Mouse (Mus musculus) liver, postnatal 0 days (tissue): Measurements from ENCODE around the gene Meiob. TPM values are rescaled to one million over a fixed set of nuclear protein-coding genes. Genes with fewer than 3 reads are reported as not detected.

Experiments
- ATAC-seq: fragments of 200-750 bp; cut with Nextera tagmentation; 2 replicates; pipeline ENCODE4 v1.8.0; 2017; ENCODE audit warnings: mild to moderate bottlenecking, moderate library complexity
- DNase-seq: peaks from one replicate; pipeline ENCODE4 v3.0.0-alpha.2; 2016
- H3K27ac ChIP-seq: fragments of 300-500 bp; sonication (generic); 2 replicates; pipeline ENCODE4 v1.5.1; 2014; ENCODE audit warnings: antibody characterized with exemption, moderate library complexity, mild to moderate bottlenecking, low read depth
- H3K27me3 ChIP-seq: fragments of 300-500 bp; sonication (generic); 2 replicates; pipeline ENCODE4 v1.6.1; 2014; ENCODE audit warnings: low read length, control low read depth, mixed read lengths; ENCODE audit not compliant: insufficient read depth
- H3K36me3 ChIP-seq: fragments of 300-500 bp; sonication (generic); replicated peaks from 2 replicates; pipeline ENCODE4 v1.6.1; 2014; ENCODE audit warnings: mild to moderate bottlenecking, control low read depth, low read length, moderate library complexity, mixed read lengths; ENCODE audit not compliant: insufficient read depth
- H3K4me1 ChIP-seq: fragments of 300-500 bp; sonication (generic); 2 replicates; pipeline ENCODE4 v1.6.1; 2014; ENCODE audit warnings: antibody characterized with exemption, mild to moderate bottlenecking, control low read depth; ENCODE audit not compliant: insufficient read depth
- H3K4me2 ChIP-seq: fragments of 300-500 bp; sonication (generic); 2 replicates; pipeline ENCODE4 v1.6.1; 2014; ENCODE audit warnings: low read depth, mild to moderate bottlenecking, low read length, moderate library complexity, mixed read lengths
- H3K4me3 ChIP-seq: fragments of 300-500 bp; sonication (generic); 2 replicates; pipeline ENCODE4 v1.5.1; 2014; ENCODE audit warnings: low read depth, low read length
- H3K9ac ChIP-seq: fragments of 300-500 bp; sonication (generic); replicated peaks from 2 replicates; pipeline ENCODE4 v1.6.1; 2014; ENCODE audit warnings: mild to moderate bottlenecking, moderate library complexity
- H3K9me3 ChIP-seq: fragments of 300-500 bp; sonication (generic); 2 replicates; pipeline ENCODE4 v1.6.1; 2016; ENCODE audit warnings: mild to moderate bottlenecking, control low read depth, low read length, mixed read lengths
- CTCF ChIP-seq: sonication (generic); IDR thresholded peaks from 2 replicates; pipeline ENCODE4 v1.5.1; 2016; ENCODE audit warnings: antibody characterized with exemption, low read depth
- EP300 ChIP-seq: IDR thresholded peaks from 2 replicates; pipeline ENCODE4 v1.6.1; 2016; ENCODE audit warnings: antibody characterized with exemption, low read depth, mild to moderate bottlenecking
- WGBS: fragments of 180-500 bp; shearing (Covaris S2); extraction: QIAGEN DNeasy Blood & Tissue Kit; methylation state at CpG from one replicate; pipeline ENCODE4 v1.1.7; 2014; ENCODE audit not compliant: insufficient replicate concordance; 5-methylcytosine and 5-hydroxymethylcytosine counted together
- polyA plus RNA-seq: library from polyadenylated mRNA; unstranded; fragments of >200 nt; fragmentation: Nextera tagmentation; extraction: Ambion mirVana; gene quantifications from 2 replicates; pipeline ENCODE4 v1.2.1, GENCODE M21; 2015

The Meiob gene
- polyA plus RNA-seq, 1 experiment from 2014 or later, result 0.97 TPM

DNA sequence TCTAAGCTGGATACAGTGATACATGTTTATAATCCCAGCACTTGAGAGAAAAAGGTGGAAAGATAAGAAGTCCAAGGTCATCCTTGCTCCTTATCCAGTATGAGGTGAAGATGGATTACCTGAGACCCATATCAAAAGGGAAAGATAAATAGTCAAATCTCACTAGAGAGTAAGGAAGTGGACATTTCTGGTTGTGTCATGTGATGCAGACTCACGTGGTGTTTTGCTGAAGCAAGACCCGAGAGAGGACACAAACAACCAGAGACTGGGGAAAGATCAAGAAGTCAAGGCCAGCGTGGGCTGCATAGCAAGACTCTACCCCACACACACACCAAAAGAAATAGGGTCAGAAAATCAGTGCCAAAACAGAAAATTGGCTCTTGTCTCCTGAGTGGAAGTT is 7.1 kb upstream of the Meiob start:
- H3K36me3 ChIP-seq, result no peaks in the 10 kb centered on the region
- TF ChIP-seq EP300 (no peak), CTCF (no peak)
- no peak overlapping the region for H3K9ac ChIP-seq
- no peak for DNase-seq
- no peaks in the 10 kb centered on the region for H3K27me3 ChIP-seq
- H3K4me1 ChIP-seq, result peaks cover 3% of the 10 kb centered on the region
- ATAC-seq, result no peak
- no peaks in the 10 kb centered on the region for H3K9me3 ChIP-seq
- 25% methylated on average over 3 of the region's 3 CpGs for WGBS
- no peak overlapping the region for H3K27ac ChIP-seq
- no peak overlapping the region for H3K4me3 ChIP-seq
- no peak overlapping the region for H3K4me2 ChIP-seq

GRCm38 (mm10) chr17:24798229-24798628 is 5.9 kb upstream of the Meiob start:
- ATAC-seq, result no peak
- WGBS, result 66% methylated on average over 9 of the region's 9 CpGs

GRCm38 (mm10) chr17:24799476-24799875 is 4.6 kb upstream of the Meiob start:
- 74% methylated on average over 4 of the region's 4 CpGs for WGBS
- no peak for ATAC-seq

More at GRCm38 (mm10) chr17:24798229-24798628, 5.9 kb upstream of the Meiob start:
- no peak overlapping the region for H3K4me3 ChIP-seq
- H3K9me3 ChIP-seq, result no peaks in the 10 kb centered on the region
- H3K4me2 ChIP-seq, result no peak overlapping the region
- peaks cover 3% of the 10 kb centered on the region for H3K4me1 ChIP-seq
- no peaks in the 10 kb centered on the region for H3K27me3 ChIP-seq
- H3K9ac ChIP-seq, result no peak overlapping the region
- no peak overlapping the region for H3K27ac ChIP-seq
- TF ChIP-seq CTCF (no peak), EP300 (no peak)
- H3K36me3 ChIP-seq, result no peaks in the 10 kb centered on the region
- DNase-seq, result no peak

GRCm38 (mm10) chr17:24800524-24800923 is 3.6 kb upstream of the Meiob start:
- DNase-seq (no peak), ATAC-seq (no peak)
- Histone ChIP-seq H3K4me1 (peaks cover 7% of the 10 kb centered on the region), H3K9ac (no peak overlapping the region), H3K27me3 (peaks cover 4% of the 10 kb centered on the region; the same call in 1 of the 2 replicates), H3K36me3 (no peaks in the 10 kb centered on the region), H3K27ac (no peak overlapping the region), H3K4me3 (no peak overlapping the region), H3K4me2 (no peak overlapping the region), H3K9me3 (no peaks in the 10 kb centered on the region)
- TF ChIP-seq CTCF (peak; percentile 6; the same call in 1 of the 2 replicates), EP300 (no peak)
- WGBS, result 54% methylated on average over 3 of the region's 3 CpGs

More at GRCm38 (mm10) chr17:24799476-24799875, 4.6 kb upstream of the Meiob start:
- Histone ChIP-seq H3K9me3 (no peaks in the 10 kb centered on the region), H3K4me2 (no peak overlapping the region), H3K27ac (no peak overlapping the region), H3K4me1 (peaks cover 7% of the 10 kb centered on the region), H3K27me3 (no peaks in the 10 kb centered on the region), H3K9ac (no peak overlapping the region), H3K4me3 (no peak overlapping the region), H3K36me3 (no peaks in the 10 kb centered on the region)
- DNase-seq, result no peak
- no peak for TF ChIP-seq EP300

GRCm38 (mm10) chr17:24811211-24811610 is 7.1 kb downstream of the Meiob start:
- TF ChIP-seq EP300, result no peak
- TF ChIP-seq CTCF, result no peak

DNA sequence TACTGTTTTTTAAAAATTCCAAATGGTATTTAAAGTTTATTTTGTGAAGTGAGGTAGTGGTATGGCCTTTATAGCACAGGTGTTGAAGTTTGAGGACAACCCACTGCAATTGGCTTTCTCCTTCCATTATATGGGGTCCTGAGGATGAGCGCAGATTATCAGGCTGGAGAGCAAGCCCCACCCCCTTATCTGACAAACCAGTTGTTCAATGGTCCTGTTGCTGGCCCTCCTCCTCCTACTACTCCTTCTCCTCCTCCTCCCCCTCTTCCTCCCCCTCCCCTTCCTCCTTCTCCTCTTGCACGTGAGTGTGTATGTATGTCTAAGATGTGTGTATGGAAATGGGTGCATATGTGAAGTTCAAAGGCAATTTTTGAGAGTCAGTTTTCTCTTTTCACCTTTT is 8.1 kb downstream of the Meiob start:
- TF ChIP-seq CTCF (no peak), EP300 (no peak)
- no peaks in the 10 kb centered on the region for H3K4me1 ChIP-seq
- H3K9me3 ChIP-seq, result no peaks in the 10 kb centered on the region
- no peak overlapping the region for H3K4me3 ChIP-seq
- WGBS, result 29% methylated on average over 2 of the region's 2 CpGs
- no peak overlapping the region for H3K9ac ChIP-seq
- no peak for ATAC-seq
- H3K4me2 ChIP-seq, result no peak overlapping the region
- no peaks in the 10 kb centered on the region for H3K36me3 ChIP-seq
- no peak for DNase-seq
- H3K27me3 ChIP-seq, result no peaks in the 10 kb centered on the region
- no peak overlapping the region for H3K27ac ChIP-seq

More at GRCm38 (mm10) chr17:24811211-24811610, 7.1 kb downstream of the Meiob start:
- Histone ChIP-seq H3K27ac (no peak overlapping the region), H3K4me2 (no peak overlapping the region), H3K4me1 (no peaks in the 10 kb centered on the region), H3K4me3 (no peak overlapping the region), H3K9me3 (no peaks in the 10 kb centered on the region), H3K36me3 (no peaks in the 10 kb centered on the region), H3K27me3 (no peaks in the 10 kb centered on the region), H3K9ac (no peak overlapping the region)
- WGBS, result 64% methylated on average over 3 of the region's 3 CpGs
- DNase-seq (no peak), ATAC-seq (no peak)

DNA sequence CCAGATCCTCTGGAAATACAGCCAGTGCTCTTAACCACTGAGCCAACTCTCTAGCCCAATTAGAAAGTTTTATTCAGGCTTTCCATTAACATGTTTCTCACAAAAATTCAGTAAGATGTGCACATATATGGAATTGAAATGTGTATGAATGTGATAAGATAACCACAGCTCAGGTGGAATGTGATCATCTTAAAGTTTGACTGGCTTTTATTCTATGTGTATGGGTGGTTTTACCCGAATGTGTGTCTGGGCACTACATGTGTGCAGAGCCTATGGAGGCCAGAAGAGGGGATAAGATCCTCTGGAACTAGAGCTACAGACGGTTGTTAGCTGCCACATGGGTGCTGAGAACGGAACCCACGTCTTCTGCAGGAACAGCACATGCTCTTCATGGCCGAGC is 11.2 kb downstream of the Meiob start:
- ATAC-seq (peak; percentile 24), DNase-seq (no peak)
- WGBS, result 67% methylated on average over 5 of the region's 5 CpGs
- no peaks in the 10 kb centered on the region for H3K27me3 ChIP-seq
- H3K4me1 ChIP-seq, result no peaks in the 10 kb centered on the region; the same call in 1 of the 2 replicates
- no peak overlapping the region for H3K4me2 ChIP-seq
- no peak overlapping the region for H3K27ac ChIP-seq
- no peak overlapping the region for H3K4me3 ChIP-seq
- H3K9ac ChIP-seq, result no peak overlapping the region
- H3K9me3 ChIP-seq, result no peaks in the 10 kb centered on the region
- peak; percentile 29; the same call in 1 of the 2 replicates for TF ChIP-seq EP300
- no peak for TF ChIP-seq CTCF
- H3K36me3 ChIP-seq, result no peaks in the 10 kb centered on the region
